ENCODE assay signal across 16 mouse cellular contexts in the genomic region with DNA sequence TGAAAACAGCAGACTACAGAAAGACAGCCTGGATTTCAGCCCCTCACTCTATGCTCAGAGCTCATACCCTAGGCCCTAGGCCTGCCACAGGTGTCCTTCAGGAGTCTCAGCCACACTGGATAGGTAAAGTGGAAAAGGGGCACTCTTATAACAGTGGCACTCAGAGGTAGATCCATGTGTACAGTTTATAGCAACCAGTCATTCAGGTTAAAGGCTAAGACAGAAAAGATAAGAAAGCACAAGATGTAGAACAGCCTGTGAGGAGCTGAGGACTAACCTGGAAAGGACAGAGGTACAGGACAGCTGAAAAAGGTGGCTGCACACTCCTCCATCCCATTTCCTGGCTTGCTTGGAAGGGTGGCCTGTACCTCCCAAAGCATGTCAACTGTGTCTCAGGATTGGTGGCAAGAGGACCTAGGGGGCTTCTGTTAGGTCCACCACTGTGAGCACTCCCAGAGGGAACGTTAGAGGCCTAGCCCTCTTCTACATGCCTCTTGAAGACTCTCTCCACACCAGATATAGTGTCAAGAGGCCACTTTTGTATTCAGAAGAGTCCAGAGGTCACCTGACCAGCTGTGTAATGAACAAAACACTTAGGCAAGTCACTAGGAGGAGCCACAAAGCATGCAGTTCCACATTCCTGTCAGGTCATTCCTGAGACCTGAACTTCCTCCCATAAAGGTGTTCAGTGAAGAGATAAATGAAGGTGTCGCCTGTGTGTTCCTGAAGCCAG.
DNase-seq lines count a peak whose midpoint lies in the region; ATAC-seq and TF ChIP-seq lines count a peak whose summit lies in the region.
"Had no signal": no experiment of that assay in that cellular context is flagged by ENCODE, and none has a peak within 500 bp of the region (broad histone marks: within the 10 kb centered on the region; RNA-seq: fewer than 3 reads in every experiment).

No protein-coding gene starts in this region.

- TF ChIP-seq EP300 in MEL (IDR thresholded peaks at IDR 0.05; ENCODE audit: low read depth in 1 of 2, low read length in 2 of 2): no peak

- TF ChIP-seq CTCF in MEL (IDR thresholded peaks at IDR 0.05 in 2 of 3, conservative IDR thresholded peaks at IDR 0.05 in 1 of 3; ENCODE audit: control insufficient read depth in 1 of 3, insufficient read depth in 1 of 3, low read depth in 2 of 3, low read length in 3 of 3, poor library complexity in 1 of 3, severe bottlenecking in 1 of 3): no peak
- no peak for TF ChIP-seq CTCF in left cerebral cortex, adult 2 months (IDR thresholded peaks at IDR 0.05)

- no peaks in the 10 kb centered on the region for H3K9me3 ChIP-seq in MEL (replicated peaks; ENCODE audit: insufficient read depth, low read length)
- H3K9me3 ChIP-seq in liver, embryonic 16.5 days (replicated peaks; ENCODE audit: control insufficient read depth, low read length): no peaks in the 10 kb centered on the region
- H3K9me3 ChIP-seq: heart, embryonic 12.5 days; midbrain, embryonic 12.5 days had no signal

- peaks cover 3 to 28% of the 10 kb centered on the region in 2 experiments for H3K4me1 ChIP-seq in MEL (ENCODE audit: control insufficient read depth in 1 of 2, insufficient read depth in 2 of 2, low read length in 2 of 2)
- peaks cover 23% of the 10 kb centered on the region for H3K4me1 ChIP-seq in liver, embryonic 16.5 days (ENCODE audit: control insufficient read depth, low read depth, low read length)
- H3K4me1 ChIP-seq: midbrain, embryonic 12.5 days had no signal

- no peaks in the 10 kb centered on the region for H3K27me3 ChIP-seq in MEL (ENCODE audit: control insufficient read depth in 1 of 2, insufficient read depth in 2 of 2, low read length in 2 of 2)
- H3K27me3 ChIP-seq in liver, embryonic 16.5 days (ENCODE audit: control insufficient read depth, insufficient read depth, low read depth, low read length): no peaks in the 10 kb centered on the region

- 26% methylated on average over 2 of the region's 2 CpGs for WGBS in liver, embryonic 16.5 days (ENCODE audit: insufficient replicate concordance)

- DNase-seq in MEL (ENCODE audit: low read depth, low spot score): no peak
- peak; percentile 76 for DNase-seq in lung, postnatal 25 days (ENCODE audit: low spot score)
- no peak for DNase-seq in left cerebral cortex, adult 2 months (ENCODE audit: extremely low spot score in 1 of 2, low spot score in 2 of 2)
- DNase-seq in left cerebral cortex, postnatal 10 days (ENCODE audit: extremely low spot score in 1 of 2, low spot score in 2 of 2): no peak
- no peak for DNase-seq in left cerebral cortex, postnatal 14 days (ENCODE audit: low spot score in 2 of 2)
- no peak for DNase-seq in adrenal gland, postnatal 10 days
- DNase-seq: adrenal gland, postnatal 14 days; cerebellum, adult 9-10 months; gastrocnemius, postnatal 36 days had no signal

- no peak overlapping the region for H3K9ac ChIP-seq in MEL (ENCODE audit: control insufficient read depth, low read depth, low read length, poor library complexity, severe bottlenecking)
- H3K9ac ChIP-seq in liver, embryonic 16.5 days (ENCODE audit: low read depth, low read length): no peak overlapping the region
- H3K9ac ChIP-seq: heart, embryonic 12.5 days; midbrain, embryonic 12.5 days had no signal

- H3K27ac ChIP-seq in MEL (ENCODE audit: control insufficient read depth, low read depth, low read length): peak overlapping the region; percentile 39
- peak overlapping the region; percentile 82 for H3K27ac ChIP-seq in liver, embryonic 16.5 days (ENCODE audit: low read length)
- no peak overlapping the region for H3K27ac ChIP-seq in left cerebral cortex, adult 2 months
- H3K27ac ChIP-seq: kidney, postnatal 0 days; layer of hippocampus, adult 2 months; midbrain, embryonic 12.5 days had no signal

- no peak overlapping the region for H3K4me3 ChIP-seq in MEL (ENCODE audit: control insufficient read depth in 1 of 2, insufficient read depth in 1 of 2, low read depth in 2 of 2, low read length in 2 of 2)
- H3K4me3 ChIP-seq in liver, embryonic 16.5 days (ENCODE audit: low read depth, low read length): no peak overlapping the region
- no peak overlapping the region for H3K4me3 ChIP-seq in left cerebral cortex, adult 2 months
- H3K4me3 ChIP-seq: erythroblast, embryonic 14.5 days; heart, embryonic 12.5 days; layer of hippocampus, adult 2 months; midbrain, embryonic 12.5 days had no signal

- TF ChIP-seq POLR2A in MEL (IDR thresholded peaks at IDR 0.05; ENCODE audit: control insufficient read depth in 1 of 2, insufficient read depth in 1 of 2, low read depth in 1 of 2, low read length in 2 of 2, poor library complexity in 1 of 2): no peak

- no peak for TF ChIP-seq RAD21 in MEL (IDR thresholded peaks at IDR 0.05; ENCODE audit: low read depth, low read length)

- intact Hi-C loops in left cerebral cortex, adult 2 months (cut with DNase I): no loop called here
- intact Hi-C loops in left cerebral cortex, postnatal 10 days (cut with DNase I): no loop called here
- intact Hi-C loops in left cerebral cortex, postnatal 14 days (cut with DNase I): no loop called here

- H3K79me2 ChIP-seq in MEL (ENCODE audit: control insufficient read depth, insufficient read depth, low read length, poor library complexity): no peaks in the 10 kb centered on the region

- H3K4me2 ChIP-seq in liver, embryonic 16.5 days (ENCODE audit: low read depth, low read length): no peak overlapping the region
- H3K4me2 ChIP-seq: heart, embryonic 12.5 days; midbrain, embryonic 12.5 days had no signal

- ATAC-seq in erythroblast, adult 5-6 weeks (replicated peaks; ENCODE audit: low FRiP score, poor library complexity, severe bottlenecking): peak; percentile 28; the same call in 1 of the 2 replicates
- ATAC-seq in liver, embryonic 16.5 days (ENCODE audit: low read depth): no peak

- H3K36me3 ChIP-seq in MEL (ENCODE audit: control insufficient read depth in 1 of 2, insufficient read depth in 2 of 2, low read length in 2 of 2): peaks cover 0 to 29% of the 10 kb centered on the region in 2 experiments; a peak in 2 of 4 replicates
- no peaks in the 10 kb centered on the region for H3K36me3 ChIP-seq in liver, embryonic 16.5 days (ENCODE audit: control insufficient read depth, insufficient read depth)
- H3K36me3 ChIP-seq: heart, embryonic 12.5 days; midbrain, embryonic 12.5 days had no signal

TF ChIP-seq in MEL, 35 proteins besides CTCF, POLR2A, EP300 and RAD21:
- no peak for TF ChIP-seq KAT2A (conservative IDR thresholded peaks at IDR 0.05; ENCODE audit: low read depth, low read length)
